Mouse (Mus musculus): ENCODE results near the gene Tent4b. TPM values are rescaled to one million over a fixed set of nuclear protein-coding genes. Genes with fewer than 3 reads are reported as not detected.

Tent4b gene
- total RNA-seq (2023) = 68.8 TPM

DNA sequence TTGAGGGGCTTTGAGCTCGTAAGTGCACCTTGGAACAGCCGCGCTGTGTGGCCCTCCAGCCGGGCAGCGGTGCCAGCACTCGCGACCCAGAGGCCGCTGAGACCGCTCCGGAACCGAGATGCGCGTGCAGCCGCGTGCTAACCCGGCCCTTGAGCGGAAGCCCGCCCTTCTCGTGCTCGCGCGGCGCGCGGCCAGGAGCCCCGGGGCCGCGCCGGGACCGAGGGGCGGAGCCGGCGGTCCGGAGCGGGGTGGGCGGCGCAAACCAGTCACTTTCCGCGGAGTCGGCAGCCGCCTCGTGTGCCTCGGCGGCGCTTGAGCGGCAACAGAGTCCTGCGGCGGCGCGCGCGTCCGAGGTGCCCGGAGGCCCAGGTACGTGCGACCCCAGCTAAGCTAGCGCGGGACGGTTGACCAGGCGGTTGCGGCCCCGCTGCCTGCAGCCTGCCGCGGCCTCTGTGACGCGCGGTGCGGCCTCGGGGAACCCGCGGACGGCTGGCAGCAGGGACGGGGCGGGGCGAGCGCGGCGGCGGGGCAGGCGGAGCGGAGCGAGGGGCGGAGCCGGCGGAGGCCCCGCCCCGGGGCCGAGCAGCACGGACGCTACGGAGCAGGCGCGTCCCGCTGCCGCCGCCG lies at the start of gene Tent4b:
Tent4b (plus strand) TSS at position 269 of the 627 bp plus-strand sequence.

DNA sequence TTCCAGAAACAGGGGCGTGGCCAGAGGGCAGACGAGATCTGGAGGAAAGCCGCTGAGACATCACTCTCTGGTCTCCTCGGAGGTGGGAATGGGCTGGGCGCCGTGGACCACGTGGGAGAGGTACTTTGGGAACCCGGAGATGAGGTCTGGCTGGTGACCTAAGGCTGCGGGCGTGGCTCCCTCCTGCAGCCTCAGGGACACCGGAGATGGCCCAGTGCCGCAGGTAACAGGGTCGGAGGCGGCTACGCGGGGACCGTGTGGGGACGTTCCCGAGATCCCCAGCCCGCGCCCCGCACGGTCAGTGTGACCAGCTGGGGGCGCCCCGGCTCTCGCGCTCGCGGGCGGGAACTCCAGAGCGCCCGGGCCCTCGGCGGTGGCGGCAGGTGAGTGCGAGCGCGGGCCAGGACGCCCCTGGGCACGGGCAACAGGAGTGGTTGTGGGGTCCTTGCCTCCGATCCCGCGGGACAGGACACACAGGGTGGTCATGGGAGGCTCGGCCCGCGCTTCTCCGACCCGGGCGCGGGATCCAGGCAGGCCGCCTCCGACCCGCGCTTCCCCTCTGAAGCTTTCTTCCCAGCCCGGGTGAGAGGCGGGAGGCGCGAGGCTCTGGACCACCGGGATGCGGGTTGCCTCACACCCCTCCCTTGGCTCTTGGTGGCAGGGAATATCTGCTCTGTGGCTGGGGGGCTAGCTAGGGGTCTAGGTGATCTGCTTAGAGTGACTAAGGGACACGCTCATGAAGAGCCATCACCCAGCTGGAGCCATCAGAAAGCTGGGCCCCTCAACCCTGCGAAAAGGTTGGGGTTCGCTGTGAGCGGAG lies 73.4 kb downstream of the Tent4b start, which contains the start of gene Adcy7:
Adcy7 (plus strand) TSS at position 173 of the 820 bp plus-strand sequence.

Other genes starting within 250 kb of the Tent4b start
- gene Zfp423, start 239.6 kb upstream of the Tent4b start, total RNA-seq (2023) = not detected
- 21.7 TPM for gene Cnep1r1, start 80.4 kb upstream of the Tent4b start, total RNA-seq (2023)
- 31.8 TPM for gene Heatr3, start 61.4 kb upstream of the Tent4b start, total RNA-seq (2023)
- gene Adcy7, start 73.2 kb downstream of the Tent4b start, total RNA-seq (2023) = 251 TPM
- gene Brd7, start 163.0 kb downstream of the Tent4b start, total RNA-seq (2023) = 56.0 TPM

Measured in CD8-positive naive resting alpha-beta T cell, adult 57 days (primary cell).